Mouse (Mus musculus): ENCODE data around the gene Olfr986.

DNA sequence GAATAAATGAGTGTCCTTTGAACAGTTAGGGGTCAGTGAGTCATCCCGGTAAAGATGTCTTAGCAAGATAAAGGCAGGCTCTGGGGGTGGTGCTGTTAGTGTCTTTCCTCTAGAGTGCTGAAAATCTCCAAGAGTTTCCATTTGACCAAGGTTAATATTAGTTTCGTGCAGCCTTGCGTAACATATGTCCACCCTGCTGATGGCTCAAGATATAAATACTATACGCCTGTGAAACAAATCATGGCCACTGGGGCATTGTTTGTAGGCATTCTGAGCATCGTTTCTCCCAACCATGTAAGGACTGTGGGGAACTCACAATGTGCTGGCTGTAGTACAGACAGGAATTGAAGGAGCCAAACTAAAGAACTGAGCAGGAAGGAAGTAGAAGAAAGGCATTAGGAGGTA, 25.8 kb downstream of the Olfr986 start:
- TF ChIP-seq POLR2A (IDR thresholded peaks at IDR 0.05; ENCODE audit: extremely low read depth, insufficient read depth, low read length): no peak
- TF ChIP-seq CTCF (IDR thresholded peaks at IDR 0.05; ENCODE audit: extremely low read depth, insufficient read depth, low read length): no peak
